Mouse (Mus musculus): ENCODE results near the gene Gnb2.

DNA sequence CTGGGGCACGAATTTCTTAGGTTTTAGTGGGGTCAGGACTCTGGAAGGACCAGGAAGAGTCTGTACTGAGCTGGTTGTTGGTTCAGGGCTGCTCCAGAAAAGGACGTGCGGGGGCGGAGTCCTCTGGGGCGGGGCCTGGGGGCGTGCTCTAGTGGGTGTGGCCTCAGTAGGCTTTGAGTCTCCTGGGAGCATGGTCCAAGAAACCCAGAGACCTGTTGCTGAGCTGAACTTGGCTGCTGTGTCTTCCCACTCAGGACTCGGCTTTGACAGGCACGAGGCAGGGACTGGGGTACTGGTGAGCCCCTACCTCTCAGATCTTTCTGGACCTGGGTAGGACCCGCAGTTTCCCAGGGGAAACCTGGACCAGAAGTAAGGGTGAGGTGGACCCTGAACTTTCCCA, 36.4 kb upstream of the Gnb2 start, which contains the start of gene Tfr2:
- TF ChIP-seq CTCF (IDR thresholded peaks at IDR 0.05) (no peak), EP300 (IDR thresholded peaks at IDR 0.05) (no peak)

Measured in lung, postnatal 0 days (tissue).